Mouse (Mus musculus): ENCODE measurements at regions not wholly inside any gene's neighbourhood (a gene's known extent, or its start where the extent isn't known, plus 50 kb on each side); places are given as distances from the start of the nearest gene placed in this dataset.

DNA sequence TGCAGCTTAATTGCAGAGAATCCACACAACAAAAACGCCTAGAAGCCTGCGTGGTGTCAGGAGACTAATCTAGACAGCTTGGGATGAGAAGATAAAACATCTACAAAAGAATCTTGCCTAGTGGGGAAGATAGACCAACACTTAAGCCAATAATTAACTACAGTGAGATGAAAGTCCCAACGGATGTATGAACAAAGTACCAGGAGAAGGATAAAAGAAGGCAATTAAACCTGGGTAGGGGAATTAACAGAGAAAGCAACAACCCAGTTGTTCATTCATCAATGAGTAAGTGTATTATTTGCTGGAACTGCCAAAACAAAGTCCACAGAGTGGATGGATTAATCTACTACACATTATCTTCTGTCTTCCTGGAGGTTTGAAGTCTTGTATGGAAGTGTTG, 99.8 kb downstream of the Olfm4 start:
- no peak overlapping the region for H3K27ac ChIP-seq (ENCODE audit: insufficient read depth, low read length)
- no peaks in the 10 kb centered on the region for H3K4me1 ChIP-seq (ENCODE audit: control insufficient read depth, insufficient read depth, low read length)
- no peak overlapping the region for H3K4me3 ChIP-seq (ENCODE audit: insufficient read depth, low read length)
- TF ChIP-seq POLR2A (IDR thresholded peaks at IDR 0.05; ENCODE audit: low read depth, low read length) (no peak), CTCF (IDR thresholded peaks at IDR 0.05; ENCODE audit: borderline replicate concordance, insufficient read depth, low read length) (no peak)

DNA sequence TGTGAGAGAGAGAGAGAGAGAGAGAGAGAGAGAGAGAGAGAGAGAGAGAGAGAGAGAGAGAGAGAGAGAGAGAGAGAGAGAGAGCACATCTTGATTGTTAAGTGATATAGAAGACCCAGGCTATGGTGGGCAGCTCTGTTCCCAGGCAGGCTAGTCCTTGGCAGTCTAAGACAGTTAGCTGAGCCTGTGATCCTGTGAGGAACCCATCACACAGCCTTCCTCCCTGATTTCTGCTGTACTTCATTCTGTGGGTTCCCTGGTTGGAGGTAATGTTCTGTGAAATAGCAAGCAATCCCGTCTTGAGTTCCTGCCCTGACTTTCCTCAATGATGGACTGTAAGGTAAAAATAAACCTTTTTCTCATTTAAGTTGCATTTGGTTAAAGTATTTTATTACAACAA, 113.4 kb downstream of the Olfm4 start:
- no peak overlapping the region for H3K27ac ChIP-seq (ENCODE audit: insufficient read depth, low read length)
- H3K4me3 ChIP-seq (ENCODE audit: insufficient read depth, low read length), result no peak overlapping the region
- no peaks in the 10 kb centered on the region for H3K4me1 ChIP-seq (ENCODE audit: control insufficient read depth, insufficient read depth, low read length)
- no peak for TF ChIP-seq CTCF (IDR thresholded peaks at IDR 0.05; ENCODE audit: borderline replicate concordance, insufficient read depth, low read length)
- no peak for TF ChIP-seq POLR2A (IDR thresholded peaks at IDR 0.05; ENCODE audit: low read depth, low read length)

DNA sequence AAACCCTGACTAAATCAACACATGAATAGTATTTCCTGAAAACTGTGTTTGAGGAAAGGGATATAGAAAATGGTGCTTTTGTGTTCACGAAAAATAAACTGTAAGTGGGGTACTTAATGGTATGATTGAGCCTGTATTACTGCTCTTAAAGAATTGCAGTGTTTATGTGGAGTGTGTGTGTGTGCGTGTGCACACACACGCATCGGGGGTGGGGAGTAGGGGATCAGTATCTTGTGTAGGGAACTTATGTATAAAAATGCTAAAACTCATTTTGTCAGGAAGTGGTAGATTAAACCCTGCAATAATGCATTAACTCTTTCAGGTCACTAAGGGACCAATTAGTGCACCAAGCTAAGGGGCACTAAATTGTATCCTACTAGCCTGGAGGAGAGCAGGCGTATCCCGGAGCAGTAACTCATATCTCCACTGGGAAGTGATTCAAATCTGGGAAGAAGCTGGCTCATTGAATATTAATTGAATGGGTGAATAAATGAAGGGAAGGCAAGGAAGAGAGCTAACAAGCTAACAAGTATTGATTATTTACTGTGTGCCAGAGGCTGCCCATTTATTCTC, 129.3 kb downstream of the Olfm4 start:
- no peak for TF ChIP-seq POLR2A (IDR thresholded peaks at IDR 0.05; ENCODE audit: low read depth, low read length)
- TF ChIP-seq CTCF (IDR thresholded peaks at IDR 0.05; ENCODE audit: borderline replicate concordance, insufficient read depth, low read length), result no peak
- H3K4me3 ChIP-seq (ENCODE audit: insufficient read depth, low read length), result no peak overlapping the region
- H3K27ac ChIP-seq (ENCODE audit: insufficient read depth, low read length), result no peak overlapping the region
- no peaks in the 10 kb centered on the region for H3K4me1 ChIP-seq (ENCODE audit: control insufficient read depth, insufficient read depth, low read length)

- H3K4me1 ChIP-seq (ENCODE audit: control insufficient read depth, insufficient read depth, low read length), result no peaks in the 10 kb centered on the region
- no peak for TF ChIP-seq CTCF (IDR thresholded peaks at IDR 0.05; ENCODE audit: borderline replicate concordance, insufficient read depth, low read length)
- no peak overlapping the region for H3K4me3 ChIP-seq (ENCODE audit: insufficient read depth, low read length)
- H3K27ac ChIP-seq (ENCODE audit: insufficient read depth, low read length), result no peak overlapping the region
These were observed 130.4 kb downstream of the Olfm4 start for GRCm38 (mm10) chr14:80114326-80114725.

- TF ChIP-seq POLR2A (IDR thresholded peaks at IDR 0.05; ENCODE audit: low read depth, low read length) (no peak), CTCF (IDR thresholded peaks at IDR 0.05; ENCODE audit: borderline replicate concordance, insufficient read depth, low read length) (no peak)
- H3K4me3 ChIP-seq (ENCODE audit: insufficient read depth, low read length), result no peak overlapping the region
- no peak overlapping the region for H3K27ac ChIP-seq (ENCODE audit: insufficient read depth, low read length)
- no peaks in the 10 kb centered on the region for H3K4me1 ChIP-seq (ENCODE audit: control insufficient read depth, insufficient read depth, low read length)
These were observed 141.3 kb downstream of the Olfm4 start for GRCm38 (mm10) chr14:80125156-80125555.

DNA sequence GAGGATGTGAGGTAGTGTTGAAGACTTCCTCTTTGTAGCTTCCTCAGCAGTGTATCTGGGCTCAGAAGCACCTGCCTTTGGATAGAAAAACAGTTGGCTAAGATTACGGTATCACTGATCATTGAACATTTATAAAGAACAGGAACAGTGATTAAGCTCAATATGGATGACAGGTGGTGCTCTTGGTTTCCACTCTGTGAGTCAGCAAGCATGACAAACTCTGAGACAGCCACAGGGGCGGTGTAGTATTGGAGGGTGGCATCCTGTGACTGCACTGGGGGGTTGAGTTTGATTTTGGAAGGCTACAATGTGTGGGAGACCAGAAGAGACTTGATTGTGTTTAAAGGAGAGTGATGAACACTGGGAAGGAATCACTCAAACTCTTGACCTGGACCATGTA, 144.3 kb downstream of the Olfm4 start:
- no peak for TF ChIP-seq POLR2A (IDR thresholded peaks at IDR 0.05; ENCODE audit: low read depth, low read length)
- no peak for TF ChIP-seq CTCF (IDR thresholded peaks at IDR 0.05; ENCODE audit: borderline replicate concordance, insufficient read depth, low read length)
- Histone ChIP-seq H3K27ac (ENCODE audit: insufficient read depth, low read length) (no peak overlapping the region), H3K4me3 (ENCODE audit: insufficient read depth, low read length) (no peak overlapping the region), H3K4me1 (ENCODE audit: control insufficient read depth, insufficient read depth, low read length) (no peaks in the 10 kb centered on the region)

DNA sequence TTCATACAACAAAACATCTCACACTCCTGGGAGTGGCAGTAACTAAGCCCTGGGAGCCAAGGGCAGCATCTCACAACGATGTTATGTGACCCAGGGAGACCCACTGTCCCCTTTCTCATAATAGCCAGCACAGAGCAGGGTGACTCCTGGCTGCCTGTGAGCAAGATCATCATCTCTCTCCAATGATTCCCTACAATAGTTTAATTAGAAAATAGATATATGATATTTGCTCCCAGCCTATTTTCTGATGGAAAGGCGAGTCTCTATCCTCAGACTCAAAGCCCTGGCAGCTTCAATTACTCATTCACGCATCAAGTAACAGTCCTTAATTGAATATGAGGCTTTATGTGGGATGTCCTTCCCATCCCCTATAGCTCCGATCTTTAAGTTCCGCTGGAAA, 153.7 kb downstream of the Olfm4 start:
- TF ChIP-seq CTCF (IDR thresholded peaks at IDR 0.05; ENCODE audit: borderline replicate concordance, insufficient read depth, low read length) (no peak), POLR2A (IDR thresholded peaks at IDR 0.05; ENCODE audit: low read depth, low read length) (no peak)
- no peaks in the 10 kb centered on the region for H3K4me1 ChIP-seq (ENCODE audit: control insufficient read depth, insufficient read depth, low read length)

GRCm38 (mm10) chr14:80138991-80139791, 155.3 kb downstream of the Olfm4 start:
- TF ChIP-seq POLR2A (IDR thresholded peaks at IDR 0.05; ENCODE audit: low read depth, low read length) (no peak), CTCF (IDR thresholded peaks at IDR 0.05; ENCODE audit: borderline replicate concordance, insufficient read depth, low read length) (no peak)
- Histone ChIP-seq H3K4me3 (ENCODE audit: insufficient read depth, low read length) (no peak overlapping the region), H3K4me1 (ENCODE audit: control insufficient read depth, insufficient read depth, low read length) (no peaks in the 10 kb centered on the region), H3K27ac (ENCODE audit: insufficient read depth, low read length) (no peak overlapping the region)

More for the DNA sequence above, 153.7 kb downstream of the Olfm4 start:
- H3K4me3 ChIP-seq (ENCODE audit: insufficient read depth, low read length), result no peak overlapping the region
- H3K27ac ChIP-seq (ENCODE audit: insufficient read depth, low read length), result no peak overlapping the region

DNA sequence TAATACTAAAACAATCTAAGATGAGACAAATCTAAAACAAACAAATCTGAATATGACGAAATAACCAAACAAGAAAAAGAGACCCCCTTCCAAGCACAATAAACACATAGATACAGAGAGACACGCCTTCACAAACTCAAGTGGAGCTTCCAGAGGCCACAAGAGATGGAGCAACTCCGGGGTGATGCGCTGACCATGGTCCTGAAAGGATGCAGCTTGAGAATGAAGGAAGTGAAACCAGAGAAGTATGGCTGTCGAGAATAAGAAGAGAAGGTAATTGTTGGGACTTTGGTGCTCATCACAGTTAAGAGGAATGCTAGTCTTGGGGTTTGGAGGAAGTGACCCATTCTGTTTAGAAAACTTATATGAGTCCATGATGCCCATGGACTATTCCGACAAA, 173.1 kb downstream of the Olfm4 start:
- no peak overlapping the region for H3K4me3 ChIP-seq (ENCODE audit: insufficient read depth, low read length)
- H3K27ac ChIP-seq (ENCODE audit: insufficient read depth, low read length), result no peak overlapping the region
- no peaks in the 10 kb centered on the region for H3K4me1 ChIP-seq (ENCODE audit: control insufficient read depth, insufficient read depth, low read length)

DNA sequence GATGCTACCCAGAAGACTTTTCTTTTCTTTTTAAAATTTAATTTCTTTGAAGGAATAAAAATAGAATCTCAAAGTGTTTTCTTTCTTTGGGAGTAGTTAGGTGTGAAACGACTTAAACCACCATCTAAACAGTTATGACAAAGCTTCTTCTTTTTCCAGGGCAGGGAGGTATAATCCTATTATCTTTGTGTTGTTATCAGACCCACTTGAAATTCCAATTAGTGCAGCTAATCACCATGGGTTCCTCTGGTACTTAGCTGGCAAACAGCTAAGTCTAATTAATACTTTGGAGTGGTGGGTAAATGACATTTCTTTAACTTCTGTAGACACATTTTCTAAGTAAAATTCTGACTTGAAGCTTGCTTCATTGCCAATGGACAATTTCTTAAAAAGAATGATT, 185.3 kb downstream of the Olfm4 start:
- Histone ChIP-seq H3K4me1 (ENCODE audit: control insufficient read depth, insufficient read depth, low read length) (no peaks in the 10 kb centered on the region), H3K4me3 (ENCODE audit: insufficient read depth, low read length) (no peak overlapping the region), H3K27ac (ENCODE audit: insufficient read depth, low read length) (no peak overlapping the region)
- TF ChIP-seq POLR2A (IDR thresholded peaks at IDR 0.05; ENCODE audit: low read depth, low read length) (no peak), CTCF (IDR thresholded peaks at IDR 0.05; ENCODE audit: borderline replicate concordance, insufficient read depth, low read length) (no peak)

More for the DNA sequence above, 173.1 kb downstream of the Olfm4 start:
- TF ChIP-seq POLR2A (IDR thresholded peaks at IDR 0.05; ENCODE audit: low read depth, low read length), result no peak
- TF ChIP-seq CTCF (IDR thresholded peaks at IDR 0.05; ENCODE audit: borderline replicate concordance, insufficient read depth, low read length), result no peak
